8 mouse cellular contexts compared by ENCODE assay signal in the genomic region with DNA sequence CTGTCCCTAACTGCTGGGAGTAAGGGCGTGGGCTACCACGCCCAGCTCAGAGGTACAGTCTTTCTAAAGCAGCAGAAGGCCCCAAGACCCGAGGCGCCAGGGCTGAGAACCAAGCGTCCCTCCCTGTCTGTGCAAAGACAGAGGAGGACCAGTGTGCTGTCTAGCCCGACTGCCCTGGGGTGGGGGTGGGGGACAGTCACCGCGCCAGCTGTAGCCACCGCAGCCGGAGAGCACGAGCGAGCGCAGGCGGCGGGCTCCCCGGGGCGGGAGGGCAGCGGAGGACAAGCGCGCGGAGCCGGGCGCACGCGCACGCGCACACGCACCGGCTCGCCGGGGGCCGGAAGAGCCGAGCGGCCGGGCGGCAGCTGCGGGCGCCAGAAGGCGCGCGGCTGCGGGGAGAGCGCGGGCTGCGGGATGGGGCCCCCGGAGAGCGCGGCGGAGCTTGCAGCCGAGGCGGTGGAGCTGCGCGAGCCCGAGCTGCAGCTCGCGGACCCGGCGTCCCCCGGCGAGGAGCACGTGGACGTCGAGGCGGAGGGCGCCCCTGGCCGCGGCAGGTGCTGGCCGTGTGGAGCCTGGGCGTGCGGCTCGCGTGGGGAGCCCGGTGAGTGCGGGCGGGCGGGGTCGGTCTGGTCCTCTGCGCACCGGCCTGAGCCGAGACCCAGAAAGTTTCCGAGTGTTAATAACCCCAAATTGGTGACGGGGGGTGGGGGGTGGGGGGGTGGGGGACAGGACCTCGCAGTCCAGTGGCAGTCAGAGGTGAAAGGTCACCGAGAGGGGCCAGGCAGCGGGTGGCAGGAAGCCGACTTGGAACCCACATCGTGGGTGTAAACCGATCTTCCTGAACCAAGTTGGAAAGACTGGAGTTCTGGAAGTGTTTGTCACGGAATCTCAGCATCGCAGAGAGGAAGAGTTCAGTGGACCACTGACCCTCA. TPM values are rescaled to one million over a fixed set of nuclear protein-coding genes. Genes with fewer than 3 reads are reported as not detected.
DNase-seq lines count a peak whose midpoint lies in the region; ATAC-seq lines count a peak whose summit lies in the region.

A gene (plus strand): TSS at position 280 of the 932 bp plus-strand sequence.

- peak within 1 kb of the TSS; percentile 74 for H3K9ac ChIP-seq in kidney, embryonic 14.5 days (ENCODE audit: low read depth, low read length)
- peak within 1 kb of the TSS; percentile 62 for H3K9ac ChIP-seq in hindbrain, embryonic 15.5 days

- 0 out of 2 replicates have a peak, but pooled peaks cover 2% of the 10 kb centered on the region for H3K4me1 ChIP-seq in kidney, embryonic 14.5 days (ENCODE audit: control insufficient read depth, insufficient read depth, low read length)
- peaks cover 6% of the 10 kb centered on the region for H3K4me1 ChIP-seq in hindbrain, embryonic 15.5 days (replicated peaks)
- H3K4me1 ChIP-seq in midbrain, embryonic 10.5 days = peaks cover 18% of the 10 kb centered on the region

- intact Hi-C loops in left cerebral cortex, postnatal 4 days (cut with DNase I) = no loop called here

- peak; percentile 89 for ATAC-seq in kidney, embryonic 14.5 days (ENCODE audit: low FRiP score, low TSS enrichment)
- peak; percentile 93 for ATAC-seq in hindbrain, embryonic 15.5 days (ENCODE audit: low FRiP score, low read depth)

- DNase-seq in kidney, adult 8-10 months = no peak
- peak; percentile 49 to 74 for DNase-seq in cerebellum, postnatal 36 days
- DNase-seq in gastrocnemius, adult 18-20 months (ENCODE audit: low spot score) = peak; percentile 18
- peak; percentile 65 for DNase-seq in left cerebral cortex, postnatal 4 days
- DNase-seq in midbrain, embryonic 10.5 days (ENCODE audit: low spot score) = peak; percentile 77
- DNase-seq in spleen, adult 12 weeks (ENCODE audit: low spot score) = peak; percentile 65

- peak within 1 kb of the TSS; percentile 95 for H3K4me2 ChIP-seq in kidney, embryonic 14.5 days (replicated peaks; ENCODE audit: low read depth, low read length)
- peak within 1 kb of the TSS; percentile 70 for H3K4me2 ChIP-seq in hindbrain, embryonic 15.5 days

- H3K4me3 ChIP-seq in kidney, embryonic 14.5 days (ENCODE audit: low read length) = peak within 1 kb of the TSS; percentile 65
- peak within 1 kb of the TSS; percentile 64 for H3K4me3 ChIP-seq in hindbrain, embryonic 15.5 days
- H3K4me3 ChIP-seq in midbrain, embryonic 10.5 days = peak within 1 kb of the TSS; percentile 83

- H3K36me3 ChIP-seq in kidney, embryonic 14.5 days (ENCODE audit: control insufficient read depth, insufficient read depth, low read length) = no peaks in the 10 kb centered on the region; the same call in 1 of the 2 replicates
- H3K36me3 ChIP-seq in hindbrain, embryonic 15.5 days = no peaks in the 10 kb centered on the region
- peaks cover 7% of the 10 kb centered on the region for H3K36me3 ChIP-seq in midbrain, embryonic 10.5 days

- no peaks in the 10 kb centered on the region for H3K9me3 ChIP-seq in kidney, embryonic 14.5 days (ENCODE audit: control insufficient read depth, low read length)
- no peaks in the 10 kb centered on the region for H3K9me3 ChIP-seq in hindbrain, embryonic 15.5 days
- H3K9me3 ChIP-seq in midbrain, embryonic 10.5 days (replicated peaks) = no peaks in the 10 kb centered on the region

- WGBS in kidney, embryonic 14.5 days = under 1% methylated on average over 72 of the region's 90 CpGs
- under 1% methylated on average over 85 of the region's 90 CpGs for WGBS in hindbrain, embryonic 15.5 days
- WGBS in midbrain, embryonic 10.5 days = under 1% methylated on average over 89 of the region's 90 CpGs

- no peak within 1 kb of the TSS for H3K27ac ChIP-seq in kidney, embryonic 14.5 days (ENCODE audit: low read depth, low read length)
- H3K27ac ChIP-seq in hindbrain, embryonic 15.5 days (replicated peaks) = 0 out of 2 replicates have a peak within 1 kb of the TSS, but pooled peaks have one; percentile 12
- H3K27ac ChIP-seq in midbrain, embryonic 10.5 days (replicated peaks) = peak within 1 kb of the TSS; percentile 93

- H3K27me3 ChIP-seq in kidney, embryonic 14.5 days (ENCODE audit: control insufficient read depth, insufficient read depth, low read length) = peaks cover 3% of the 10 kb centered on the region; the same call in 1 of the 2 replicates
- no peaks in the 10 kb centered on the region for H3K27me3 ChIP-seq in hindbrain, embryonic 15.5 days
- H3K27me3 ChIP-seq in midbrain, embryonic 10.5 days (ENCODE audit: low read depth, poor library complexity, severe bottlenecking) = no peaks in the 10 kb centered on the region

RNA-seq across cellular contexts. Expression of the gene that starts here (rescaled TPM):
- 5.2 and 7.1 TPM in 2 replicates for polyA plus RNA-seq in kidney, embryonic 14.5 days (2014; fragmentation: Nextera tagmentation; extraction: Ambion mirVana)
- total RNA-seq in gastrocnemius, adult 18-20 months (2021) = 1 to 10 TPM; 1.7 to 2.0 TPM
- polyA plus RNA-seq in hindbrain, embryonic 15.5 days (2015; fragmentation: Nextera tagmentation; extraction: Ambion mirVana) = 1.1 TPM in 2 replicates
- 1 to 10 TPM; 2.2 to 2.3 TPM for total RNA-seq in left cerebral cortex, postnatal 4 days (2021)
- polyA plus RNA-seq in midbrain, embryonic 10.5 days (2016; fragmentation: Nextera tagmentation; extraction: Ambion mirVana) = 7.3 and 9.1 TPM in 2 replicates

Comparison
In these comparisons a context has a peak if more than half of its experiments do, and no peak if none do; other contexts are left out.
1. DNase-seq: peak in cerebellum, postnatal 36 days (2 of 2), gastrocnemius, adult 18-20 months (single experiment), left cerebral cortex, postnatal 4 days (single experiment), midbrain, embryonic 10.5 days (single experiment) and spleen, adult 12 weeks (single experiment); none in kidney, adult 8-10 months (0 of 2).
2. Peak in every context shown above with its lines, with median percentiles within 50 percentile points of each other: H3K4me3 ChIP-seq.